Mouse (Mus musculus) liver, embryonic 14 days (tissue): ENCODE data around the gene Rxfp3. TPM values are rescaled to one million over a fixed set of nuclear protein-coding genes. Genes with fewer than 3 reads are reported as not detected.

ENCODE experiments used
- polyA plus RNA-seq: library from polyadenylated mRNA; depleted of rRNA; stranded (reverse); fragments of >200 nt; gene quantifications from 2 replicates; pipeline ENCODE4 v1.2.3, GENCODE M21; 2012; rRNA removed

Rxfp3 gene
- polyA plus RNA-seq: not detected in 2 replicates

GRCm38 (mm10) chr15:11037711-11038110 lies at the start of gene Rxfp3:
Gene Rxfp3 (minus strand): TSS chr15:11037991.

GRCm38 (mm10) chr15:11064558-11065411 lies 27.0 kb upstream of the Rxfp3 start, which contains the start of gene Adamts12:
Gene Adamts12 (plus strand): TSS chr15:11064790.

GRCm38 (mm10) chr15:11000421-11000820 lies 37.4 kb downstream of the Rxfp3 start, which contains the start of gene Slc45a2:
Gene Slc45a2 (plus strand): TSS chr15:11000721.

Other genes with a start within 250 kb of the Rxfp3 start
- 0.01 and 0.46 TPM in 2 replicates for gene C1qtnf3, start 85.7 kb downstream of the Rxfp3 start, polyA plus RNA-seq
- gene Amacr, start 56.2 kb downstream of the Rxfp3 start, polyA plus RNA-seq: 10.8 and 11.3 TPM in 2 replicates
- gene Slc45a2, start 37.3 kb downstream of the Rxfp3 start, polyA plus RNA-seq: 0.01 and 0.02 TPM in 2 replicates
- gene Adamts12, start 26.8 kb upstream of the Rxfp3 start, polyA plus RNA-seq: 0.46 and 0.53 TPM in 2 replicates